Mouse (Mus musculus) heart, embryonic 12.5 days (tissue): ENCODE measurements around the gene Gins2. TPM values are rescaled to one million over a fixed set of nuclear protein-coding genes. Genes with fewer than 3 reads are reported as not detected.

Experiments used
- ATAC-seq: fragments of 200-750 bp; cut with Nextera tagmentation; 2 replicates; pipeline ENCODE4 v1.8.0; 2017; ENCODE audit warnings: moderate TSS enrichment, moderate library complexity; ENCODE audit not compliant: insufficient number of reproducible peaks, low FRiP score
- H3K27ac ChIP-seq: fragments of 300-500 bp; sonication (generic); 2 replicates; pipeline ENCODE4 v1.5.1; 2016; ENCODE audit warnings: mild to moderate bottlenecking, moderate library complexity; ENCODE audit not compliant: poor library complexity, severe bottlenecking
- H3K27me3 ChIP-seq: fragments of 300-500 bp; sonication (generic); replicated peaks from 2 replicates; pipeline ENCODE4 v1.6.1; 2016; ENCODE audit warnings: mild to moderate bottlenecking, moderate library complexity
- H3K36me3 ChIP-seq: fragments of 300-500 bp; sonication (generic); 2 replicates; pipeline ENCODE4 v1.6.1; 2016; ENCODE audit warnings: mild to moderate bottlenecking, moderate library complexity
- H3K4me1 ChIP-seq: fragments of 300-500 bp; sonication (generic); replicated peaks from 2 replicates; pipeline ENCODE4 v1.6.1; 2016; ENCODE audit warnings: mild to moderate bottlenecking
- H3K4me2 ChIP-seq: fragments of 300-500 bp; sonication (generic); 2 replicates; pipeline ENCODE4 v1.6.1; 2016; ENCODE audit warnings: mild to moderate bottlenecking, moderate library complexity
- H3K4me3 ChIP-seq: fragments of 300-500 bp; sonication (generic); 2 replicates; pipeline ENCODE4 v1.5.1; 2016; ENCODE audit warnings: mild to moderate bottlenecking
- H3K9ac ChIP-seq: fragments of 300-500 bp; sonication (generic); 2 replicates; pipeline ENCODE4 v1.6.1; 2016; ENCODE audit warnings: mild to moderate bottlenecking, moderate library complexity
- H3K9me3 ChIP-seq: fragments of 300-500 bp; sonication (generic); replicated peaks from 2 replicates; pipeline ENCODE4 v1.6.1; 2016; ENCODE audit warnings: mild to moderate bottlenecking, moderate library complexity
- WGBS: fragments of 180-500 bp; shearing (Covaris S2); methylation state at CpG from one replicate; pipeline ENCODE4 v1.1.7; 2016; 5-methylcytosine and 5-hydroxymethylcytosine counted together
- polyA plus RNA-seq: library from polyadenylated mRNA; unstranded; fragments of >200 nt; fragmentation: Nextera tagmentation; extraction: Ambion mirVana; gene quantifications from 2 replicates; pipeline ENCODE4 v1.2.1, GENCODE M21; 2016

Gene Gins2
- polyA plus RNA-seq, 1 experiment from 2014 or later: 63.4 TPM

DNA sequence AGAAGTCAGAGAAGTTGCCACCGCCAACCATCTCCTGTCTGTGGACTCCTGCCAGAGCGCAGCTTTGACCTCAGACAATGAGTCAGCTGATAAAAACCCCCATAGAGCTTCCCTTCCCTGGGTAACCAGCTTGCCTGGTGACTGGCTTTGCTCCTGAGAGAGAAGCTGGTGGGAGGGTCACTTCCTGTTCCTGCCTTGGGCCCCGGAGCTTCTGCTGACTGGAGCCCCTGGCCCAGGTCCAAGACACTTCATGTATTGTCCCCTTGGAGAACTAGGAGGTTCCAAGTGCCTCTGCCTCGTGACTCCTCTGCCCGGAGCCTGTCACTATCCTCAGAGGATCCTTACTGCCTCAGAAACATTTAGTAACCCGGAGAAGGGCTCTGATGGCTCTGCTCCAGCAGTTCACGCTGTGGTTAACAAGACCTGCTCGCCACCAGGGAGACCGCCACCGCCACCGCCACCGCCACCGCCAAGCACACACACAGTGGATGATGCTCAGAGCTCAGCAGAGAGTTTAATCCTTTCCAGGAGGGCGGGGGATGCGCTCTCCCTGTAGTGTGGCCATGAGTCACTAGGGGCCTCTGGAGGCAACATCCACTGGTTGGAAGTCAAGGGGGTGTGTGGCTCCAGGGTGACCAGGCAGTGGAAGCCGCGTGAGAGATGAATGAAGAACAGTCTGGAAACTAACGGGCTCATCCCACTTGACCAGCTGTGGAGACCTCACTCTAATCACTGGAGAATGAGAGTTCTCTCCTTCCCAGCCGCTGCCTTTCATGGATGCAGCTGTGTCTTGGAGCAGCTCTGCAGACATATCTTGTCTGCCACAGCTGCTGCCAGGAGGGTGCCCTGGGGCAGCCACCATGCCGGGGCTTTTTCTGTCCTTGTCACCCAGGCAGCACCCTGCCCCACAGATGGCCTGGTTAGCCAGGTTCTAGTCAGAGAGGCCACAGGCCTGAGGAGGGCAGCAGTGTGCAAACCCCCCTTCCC lies 25.0 kb downstream of the Gins2 start:
- peak; percentile 76 for ATAC-seq
- WGBS: 19% methylated on average over 20 of the region's 20 CpGs
- Histone ChIP-seq H3K4me3 (0 out of 2 replicates have a peak overlapping the region, but pooled peaks have one; percentile 3), H3K9ac (peak overlapping the region; percentile 49; the same call in 1 of the 2 replicates), H3K36me3 (peaks cover 46% of the 10 kb centered on the region), H3K27ac (peak overlapping the region; percentile 91), H3K27me3 (no peaks in the 10 kb centered on the region), H3K4me1 (peaks cover 76% of the 10 kb centered on the region), H3K4me2 (peak overlapping the region; percentile 53), H3K9me3 (no peaks in the 10 kb centered on the region)

DNA sequence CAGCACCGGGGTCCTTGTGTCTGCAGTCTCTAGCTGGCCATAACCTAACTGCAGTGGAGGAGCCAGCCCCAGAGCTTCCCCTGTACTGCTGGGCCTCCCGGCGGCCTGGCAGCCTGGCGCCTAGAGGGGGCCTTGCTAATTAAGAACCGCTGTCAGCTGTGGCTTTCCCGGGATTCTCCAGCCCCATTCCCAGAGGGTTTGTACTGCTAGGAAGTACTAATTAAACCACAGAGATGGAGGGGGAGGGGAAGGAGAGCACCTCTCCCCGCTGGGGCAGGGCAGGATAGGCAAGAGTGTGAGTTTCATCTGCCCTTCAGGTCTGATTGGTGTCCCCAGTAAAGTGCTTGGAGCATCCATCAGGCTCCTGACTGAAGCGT lies 25.8 kb downstream of the Gins2 start:
- Histone ChIP-seq H3K27me3 (no peaks in the 10 kb centered on the region), H3K36me3 (peaks cover 45% of the 10 kb centered on the region), H3K4me2 (peak overlapping the region; percentile 53), H3K9ac (peak overlapping the region; percentile 49), H3K4me3 (no peak overlapping the region), H3K4me1 (peaks cover 84% of the 10 kb centered on the region), H3K27ac (peak overlapping the region; percentile 91), H3K9me3 (no peaks in the 10 kb centered on the region)
- WGBS: 16% methylated on average over 8 of the region's 8 CpGs
- peak; percentile 1 for ATAC-seq

DNA sequence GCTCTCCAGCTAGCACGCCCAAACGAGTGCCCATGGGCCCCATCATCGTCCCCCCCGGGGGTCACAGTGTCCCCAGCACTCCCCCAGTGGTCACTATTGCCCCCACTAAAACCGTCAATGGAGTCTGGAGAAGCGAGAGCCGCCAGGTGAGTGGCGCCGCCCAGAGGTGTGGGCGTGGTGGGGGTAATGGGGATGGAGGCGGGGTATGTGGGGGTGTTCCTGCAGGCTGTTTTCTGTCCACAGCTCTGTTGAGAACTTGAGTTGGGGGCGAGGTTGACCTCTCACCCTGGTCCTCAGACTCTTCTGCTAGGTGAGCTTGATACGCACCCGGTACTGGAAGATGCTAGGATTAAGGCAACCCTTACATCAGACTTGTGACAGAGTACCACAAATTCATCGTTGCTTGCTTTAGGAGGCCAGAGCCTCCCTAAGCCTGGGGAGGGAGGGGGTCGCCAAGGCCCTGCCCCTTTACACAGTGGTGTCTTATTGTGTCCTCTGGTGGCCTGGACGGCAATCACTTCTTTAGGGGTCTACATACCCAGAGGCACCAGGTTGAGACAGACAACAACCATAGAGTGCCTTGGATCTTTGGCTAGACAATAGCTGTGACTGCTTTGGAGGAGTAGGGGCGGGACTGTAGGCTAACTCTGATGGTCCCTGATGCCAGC lies 26.3 kb downstream of the Gins2 start:
- peaks cover 39% of the 10 kb centered on the region for H3K36me3 ChIP-seq
- H3K9me3 ChIP-seq: no peaks in the 10 kb centered on the region
- peak overlapping the region; percentile 49 for H3K9ac ChIP-seq
- peak overlapping the region; percentile 53 for H3K4me2 ChIP-seq
- WGBS: 77% methylated on average over 18 of the region's 18 CpGs
- H3K4me1 ChIP-seq: peaks cover 89% of the 10 kb centered on the region
- H3K4me3 ChIP-seq: no peak overlapping the region
- H3K27me3 ChIP-seq: no peaks in the 10 kb centered on the region
- H3K27ac ChIP-seq: peak overlapping the region; percentile 91
- ATAC-seq: peak; percentile 5; the same call in 1 of the 2 replicates

DNA sequence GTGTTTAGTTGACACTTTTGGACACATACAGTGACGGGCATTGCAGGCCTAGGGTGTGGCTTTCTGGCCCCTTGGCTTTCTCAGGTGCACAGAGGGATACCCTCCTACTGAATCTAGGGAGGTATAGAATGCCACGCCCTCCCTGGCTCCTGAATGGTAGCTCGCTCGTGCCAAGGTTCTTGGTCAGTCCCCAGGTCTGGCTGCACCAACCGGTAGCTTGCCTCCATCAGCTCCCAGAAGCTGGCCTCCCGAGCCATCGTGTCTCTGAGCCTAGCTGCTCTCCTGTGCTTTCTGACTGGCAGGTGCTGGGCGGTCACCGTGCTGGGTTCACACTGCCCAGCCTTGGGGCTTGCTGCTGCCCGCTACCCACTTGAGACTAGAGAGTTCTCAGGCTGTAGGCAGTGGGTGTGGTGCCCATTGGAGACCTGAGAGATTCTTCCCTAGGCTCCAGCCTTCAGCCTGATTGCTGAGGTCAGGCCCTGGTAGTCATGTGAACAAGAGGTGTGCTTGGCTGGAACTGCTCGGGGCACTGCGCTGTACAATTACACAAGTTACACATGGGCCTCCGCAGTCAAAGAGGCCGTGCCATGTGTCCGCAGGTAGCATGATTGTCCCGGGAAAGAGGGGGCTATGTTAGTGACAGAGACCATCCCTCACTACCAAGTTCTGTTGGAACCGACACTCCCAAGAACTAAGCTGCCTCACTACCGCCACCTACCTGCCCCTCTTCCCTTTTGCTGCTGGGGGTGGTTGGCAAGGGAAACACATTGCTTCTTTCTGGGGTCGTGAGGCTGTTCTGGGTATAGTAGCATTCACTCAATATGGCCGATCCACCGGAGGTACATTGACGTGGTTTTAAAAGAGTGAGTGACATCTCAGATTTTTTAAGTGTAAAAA lies 27.3 kb downstream of the Gins2 start:
- ATAC-seq: no peak
- Histone ChIP-seq H3K9me3 (no peaks in the 10 kb centered on the region), H3K4me3 (no peak overlapping the region), H3K27ac (peak overlapping the region; percentile 91), H3K27me3 (no peaks in the 10 kb centered on the region), H3K9ac (0 out of 2 replicates have a peak overlapping the region, but pooled peaks have one; percentile 21), H3K36me3 (peaks cover 29% of the 10 kb centered on the region), H3K4me2 (no peak overlapping the region), H3K4me1 (peaks cover 98% of the 10 kb centered on the region)
- WGBS: 76% methylated on average over 22 of the region's 22 CpGs

DNA sequence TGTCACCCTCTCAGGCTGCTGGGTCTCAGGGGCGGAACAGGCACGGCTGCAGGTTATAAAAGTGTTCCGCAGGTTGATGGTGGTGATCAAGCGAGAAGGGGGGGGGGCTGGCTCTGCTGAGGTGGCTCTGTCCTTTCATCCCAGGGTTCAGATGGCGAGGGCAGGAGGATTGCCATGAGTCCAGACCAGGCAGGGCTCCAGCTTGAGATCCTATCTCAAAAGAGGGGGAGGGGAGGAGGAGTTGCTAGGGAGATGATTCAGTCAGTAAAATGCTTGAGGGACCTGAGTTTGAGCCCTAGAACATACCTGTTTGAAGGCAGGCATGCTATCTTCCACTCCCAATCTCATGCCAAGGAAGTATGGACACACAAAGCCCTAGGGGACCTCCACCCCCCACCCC lies 28.6 kb downstream of the Gins2 start:
- Histone ChIP-seq H3K27me3 (no peaks in the 10 kb centered on the region), H3K9me3 (no peaks in the 10 kb centered on the region), H3K36me3 (peaks cover 17% of the 10 kb centered on the region), H3K4me3 (no peak overlapping the region), H3K4me2 (no peak overlapping the region), H3K27ac (no peak overlapping the region), H3K4me1 (peaks cover 99% of the 10 kb centered on the region), H3K9ac (0 out of 2 replicates have a peak overlapping the region, but pooled peaks have one; percentile 3)
- 80% methylated on average over 5 of the region's 5 CpGs for WGBS
- ATAC-seq: no peak

DNA sequence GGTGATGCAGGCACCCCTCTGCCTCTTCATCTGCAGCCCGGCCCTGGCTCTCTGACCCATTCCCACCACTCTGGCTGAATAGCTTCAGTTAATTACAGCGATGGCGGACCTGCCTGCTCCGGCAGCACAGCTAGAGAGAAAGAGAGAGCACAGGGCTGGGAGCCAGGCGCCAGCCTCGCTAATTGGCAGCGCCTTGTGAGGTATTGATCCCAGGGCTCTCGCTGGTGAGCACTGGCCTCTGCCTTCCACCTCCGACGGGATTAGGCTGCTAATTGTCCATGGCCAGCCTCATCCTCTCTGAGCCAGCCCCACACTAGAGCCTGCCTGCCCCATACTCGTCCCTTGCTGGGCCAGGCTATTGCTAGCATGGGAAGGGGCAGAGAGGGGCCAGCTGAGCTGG lies 29.4 kb downstream of the Gins2 start:
- H3K9me3 ChIP-seq: no peaks in the 10 kb centered on the region
- H3K27me3 ChIP-seq: no peaks in the 10 kb centered on the region
- peaks cover 16% of the 10 kb centered on the region for H3K36me3 ChIP-seq
- no peak overlapping the region for H3K4me2 ChIP-seq
- peaks cover 100% of the 10 kb centered on the region for H3K4me1 ChIP-seq
- WGBS: 63% methylated on average over 11 of the region's 11 CpGs
- H3K4me3 ChIP-seq: no peak overlapping the region
- H3K9ac ChIP-seq: peak overlapping the region; percentile 44; the same call in 1 of the 2 replicates
- ATAC-seq: no peak
- no peak overlapping the region for H3K27ac ChIP-seq

DNA sequence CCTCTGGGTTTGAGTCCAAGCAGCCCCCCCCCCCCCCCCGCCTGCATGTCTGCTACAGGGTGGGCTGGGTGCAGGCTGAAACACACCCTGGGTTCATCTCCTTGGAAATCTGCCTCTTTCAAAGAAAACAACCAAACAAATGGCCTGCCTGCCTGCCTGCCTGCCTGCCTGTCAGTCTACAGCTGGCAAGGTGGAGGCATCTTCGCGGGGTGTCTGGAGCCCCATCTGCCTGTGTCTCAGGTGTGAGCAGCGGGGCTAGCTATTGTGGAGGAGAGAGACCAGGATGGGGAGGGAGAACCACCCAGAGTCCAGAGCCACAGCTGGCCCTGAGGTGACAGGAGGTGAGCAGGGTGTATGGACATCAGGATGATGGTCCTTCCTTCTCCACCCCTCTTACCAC lies 30.9 kb downstream of the Gins2 start:
- no peaks in the 10 kb centered on the region for H3K9me3 ChIP-seq
- H3K4me3 ChIP-seq: no peak overlapping the region
- ATAC-seq: no peak
- H3K27me3 ChIP-seq: no peaks in the 10 kb centered on the region
- H3K9ac ChIP-seq: peak overlapping the region; percentile 70; the same call in 1 of the 2 replicates
- no peak overlapping the region for H3K4me2 ChIP-seq
- H3K4me1 ChIP-seq: peaks cover 100% of the 10 kb centered on the region
- 81% methylated on average over 4 of the region's 4 CpGs for WGBS
- peak overlapping the region; percentile 99; the same call in 1 of the 2 replicates for H3K27ac ChIP-seq
- peaks cover 30% of the 10 kb centered on the region for H3K36me3 ChIP-seq

DNA sequence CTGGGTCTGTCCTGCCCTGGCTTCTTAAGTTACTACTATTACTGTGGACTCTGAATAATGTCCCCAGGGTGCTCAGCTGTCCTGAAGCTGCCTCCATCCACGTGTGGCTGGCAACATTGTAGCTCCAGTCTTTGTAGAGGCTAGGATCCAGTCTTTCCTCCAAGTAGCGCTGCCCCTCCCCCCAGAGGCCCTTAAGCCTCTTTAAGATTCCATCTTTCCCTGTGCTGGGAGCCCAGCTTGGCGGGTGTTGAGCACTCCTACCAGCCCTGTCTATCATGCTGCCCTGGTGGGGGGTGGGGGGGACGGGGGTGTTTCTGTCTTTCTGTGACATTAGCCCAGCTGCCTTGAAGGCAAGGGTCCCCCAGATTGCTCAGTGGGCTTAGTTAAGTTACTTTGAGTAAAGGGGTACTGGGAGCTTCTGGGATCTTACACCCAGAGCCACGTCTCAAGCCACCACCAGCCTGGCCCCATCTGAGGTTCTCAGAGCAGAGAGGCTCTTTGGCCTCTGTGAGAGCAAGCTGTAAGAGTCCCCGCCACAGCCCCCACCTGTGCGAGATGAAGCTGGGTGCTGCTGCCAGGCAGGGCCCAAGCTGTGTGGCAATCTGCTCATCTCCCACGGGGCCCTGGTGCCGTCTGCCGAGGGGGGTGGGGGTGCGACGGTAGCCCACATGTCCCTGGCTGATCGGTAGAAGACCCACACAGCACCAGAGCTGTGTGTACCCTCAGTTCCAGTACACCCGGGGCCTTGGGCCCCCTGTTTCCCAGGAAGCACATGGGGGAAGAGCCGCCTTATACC lies 31.7 kb downstream of the Gins2 start:
- H3K9ac ChIP-seq: peak overlapping the region; percentile 70
- WGBS: 55% methylated on average over 15 of the region's 15 CpGs
- H3K4me1 ChIP-seq: peaks cover 100% of the 10 kb centered on the region
- ATAC-seq: no peak
- peaks cover 30% of the 10 kb centered on the region for H3K36me3 ChIP-seq
- peak overlapping the region; percentile 61; the same call in 1 of the 2 replicates for H3K4me2 ChIP-seq
- H3K27ac ChIP-seq: peak overlapping the region; percentile 99
- no peaks in the 10 kb centered on the region for H3K9me3 ChIP-seq
- H3K27me3 ChIP-seq: no peaks in the 10 kb centered on the region
- H3K4me3 ChIP-seq: no peak overlapping the region

DNA sequence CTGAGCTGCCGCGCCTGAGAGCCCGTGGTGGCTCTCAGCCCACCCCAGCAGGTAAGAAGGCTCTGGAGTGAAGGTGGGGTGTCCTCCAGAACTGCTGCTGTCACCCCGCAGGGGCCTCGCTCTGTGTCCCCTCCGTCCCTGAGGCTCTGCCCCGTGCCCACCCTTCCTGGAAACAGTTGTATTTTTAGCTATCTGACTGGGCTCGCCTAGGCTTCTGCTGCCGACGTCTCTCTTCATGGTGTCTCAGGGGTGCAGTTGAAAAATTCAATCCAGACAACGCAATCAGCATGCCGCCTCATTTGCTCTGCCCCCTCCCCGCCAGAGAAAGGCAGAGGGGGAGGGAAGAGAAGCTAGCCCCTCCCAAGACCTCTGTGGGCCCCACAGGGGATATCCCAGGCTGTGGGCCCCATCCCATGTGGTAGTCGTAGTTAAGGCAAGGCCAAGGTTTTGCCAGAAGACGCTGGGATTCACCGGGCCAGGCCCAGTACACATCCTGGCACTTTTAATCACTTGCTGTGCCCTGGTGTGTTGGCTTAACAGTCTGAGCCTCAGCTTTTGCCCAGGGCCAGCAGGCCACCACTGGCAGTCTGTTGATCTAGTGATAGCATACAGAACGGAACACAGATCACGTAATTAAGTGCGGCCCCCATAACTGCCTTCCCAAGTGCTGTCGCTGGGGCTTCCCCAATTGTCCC lies 32.8 kb downstream of the Gins2 start:
- peak overlapping the region; percentile 99 for H3K27ac ChIP-seq
- peak overlapping the region; percentile 30 for H3K4me3 ChIP-seq
- H3K9me3 ChIP-seq: no peaks in the 10 kb centered on the region
- H3K36me3 ChIP-seq: peaks cover 30% of the 10 kb centered on the region
- peak overlapping the region; percentile 70 for H3K9ac ChIP-seq
- ATAC-seq: peak; percentile 18; the same call in 1 of the 2 replicates
- peak overlapping the region; percentile 61 for H3K4me2 ChIP-seq
- 35% methylated on average over 20 of the region's 20 CpGs for WGBS
- no peaks in the 10 kb centered on the region for H3K27me3 ChIP-seq
- H3K4me1 ChIP-seq: peaks cover 100% of the 10 kb centered on the region
